Mouse (Mus musculus): ENCODE measurements around the gene Pgp. TPM values are rescaled to one million over a fixed set of nuclear protein-coding genes. Genes with fewer than 3 reads are reported as not detected.

Pgp gene
- total and polyA plus RNA-seq, 3 experiments: 19.3 to 55.0 TPM; not detected in 1

GRCm38 (mm10) chr17:24446590-24446989 is 23.6 kb upstream of the Pgp start:
- TF ChIP-seq BHLHE40 (IDR thresholded peaks at IDR 0.05; ENCODE audit: borderline replicate concordance, low read depth, low read length) (no peak), ZNF384 (IDR thresholded peaks at IDR 0.05; ENCODE audit: low read depth, low read length) (no peak), TAL1 (IDR thresholded peaks at IDR 0.05; ENCODE audit: low read length) (no peak), ZC3H11A (IDR thresholded peaks at IDR 0.05; ENCODE audit: low read depth, low read length) (no peak), TBP (IDR thresholded peaks at IDR 0.05; ENCODE audit: low read depth, low read length) (no peak), POLR2AphosphoS5 (IDR thresholded peaks at IDR 0.05; ENCODE audit: borderline replicate concordance, low read depth, low read length) (no peak), ETS1 (IDR thresholded peaks at IDR 0.05; ENCODE audit: low read depth, low read length) (no peak), USF2 (IDR thresholded peaks at IDR 0.05; ENCODE audit: borderline replicate concordance in 1 of 2, insufficient read depth in 1 of 2, low read depth in 1 of 2, low read length in 2 of 2) (no peak), NELFE (IDR thresholded peaks at IDR 0.05; ENCODE audit: low read depth, low read length) (no peak), POLR2AphosphoS2 (IDR thresholded peaks at IDR 0.05; ENCODE audit: low read length) (no peak)
- Histone ChIP-seq H3K27ac (ENCODE audit: control insufficient read depth, low read depth, low read length) (no peak overlapping the region), H3K9me3 (replicated peaks; ENCODE audit: insufficient read depth, low read length) (no peaks in the 10 kb centered on the region), H3K9ac (ENCODE audit: control insufficient read depth, low read depth, low read length, poor library complexity, severe bottlenecking) (no peak overlapping the region), H3K79me2 (ENCODE audit: control insufficient read depth, insufficient read depth, low read length, poor library complexity) (no peaks in the 10 kb centered on the region), H3K27me3 (ENCODE audit: control insufficient read depth in 1 of 2, insufficient read depth in 2 of 2, low read length in 2 of 2) (no peaks in the 10 kb centered on the region), H3K36me3 (ENCODE audit: control insufficient read depth in 1 of 2, insufficient read depth in 2 of 2, low read length in 2 of 2) (peaks cover 0 to 2% of the 10 kb centered on the region in 2 experiments; a peak in 2 of 4 replicates), H3K4me1 (ENCODE audit: control insufficient read depth in 1 of 2, insufficient read depth in 2 of 2, low read length in 2 of 2) (no peaks in the 10 kb centered on the region), H3K4me3 (ENCODE audit: control insufficient read depth in 1 of 2, insufficient read depth in 1 of 2, low read depth in 2 of 2, low read length in 2 of 2) (no peak overlapping the region)
- no peak for DNase-seq (ENCODE audit: low read depth, low spot score)

- H3K4me3 ChIP-seq (ENCODE audit: control insufficient read depth in 1 of 2, insufficient read depth in 1 of 2, low read depth in 2 of 2, low read length in 2 of 2): no peak overlapping the region
- no peak overlapping the region for H3K27ac ChIP-seq (ENCODE audit: control insufficient read depth, low read depth, low read length)
- peaks cover 2 to 11% of the 10 kb centered on the region in 2 experiments for H3K36me3 ChIP-seq (ENCODE audit: control insufficient read depth in 1 of 2, insufficient read depth in 2 of 2, low read length in 2 of 2)
- no peak overlapping the region for H3K9ac ChIP-seq (ENCODE audit: control insufficient read depth, low read depth, low read length, poor library complexity, severe bottlenecking)
- peaks cover 6 to 8% of the 10 kb centered on the region in 2 experiments for H3K4me1 ChIP-seq (ENCODE audit: control insufficient read depth in 1 of 2, insufficient read depth in 2 of 2, low read length in 2 of 2)
- DNase-seq (ENCODE audit: low read depth, low spot score): no peak
- H3K9me3 ChIP-seq (replicated peaks; ENCODE audit: insufficient read depth, low read length): no peaks in the 10 kb centered on the region
- TF ChIP-seq HCFC1 (IDR thresholded peaks at IDR 0.05; ENCODE audit: low read depth, low read length) (no peak), CTCF (IDR thresholded peaks at IDR 0.05 in 2 of 3, conservative IDR thresholded peaks at IDR 0.05 in 1 of 3; ENCODE audit: control insufficient read depth in 1 of 3, insufficient read depth in 1 of 3, low read depth in 2 of 3, low read length in 3 of 3, poor library complexity in 1 of 3, severe bottlenecking in 1 of 3) (no peak), MAFK (IDR thresholded peaks at IDR 0.05; ENCODE audit: borderline replicate concordance, low read depth, low read length) (no peak), ZNF384 (IDR thresholded peaks at IDR 0.05; ENCODE audit: low read depth, low read length) (no peak), MAZ (IDR thresholded peaks at IDR 0.05; ENCODE audit: low read depth, low read length) (no peak), USF2 (IDR thresholded peaks at IDR 0.05; ENCODE audit: borderline replicate concordance in 1 of 2, insufficient read depth in 1 of 2, low read depth in 1 of 2, low read length in 2 of 2) (no peak), MYC (IDR thresholded peaks at IDR 0.05; ENCODE audit: low read depth, low read length) (no peak), NRF1 (IDR thresholded peaks at IDR 0.05; ENCODE audit: insufficient read depth, low read depth, low read length, poor library complexity, severe bottlenecking) (no peak), CHD2 (IDR thresholded peaks at IDR 0.05; ENCODE audit: low read length) (no peak), UBTF (IDR thresholded peaks at IDR 0.05; ENCODE audit: borderline replicate concordance, insufficient read depth, low read depth, low read length) (no peak)
- peaks cover 10% of the 10 kb centered on the region for H3K79me2 ChIP-seq (ENCODE audit: control insufficient read depth, insufficient read depth, low read length, poor library complexity)
- H3K27me3 ChIP-seq (ENCODE audit: control insufficient read depth in 1 of 2, insufficient read depth in 2 of 2, low read length in 2 of 2): no peaks in the 10 kb centered on the region
These were observed 20.7 kb upstream of the Pgp start for GRCm38 (mm10) chr17:24449507-24449906.

Measured in MEL (cell line).